ENCODE assay signal across 9 mouse cellular contexts in genomic region chrX:101131001-101131400, GRCm38 (mm10). TPM values are rescaled to one million over a fixed set of nuclear protein-coding genes. Genes with fewer than 3 reads are reported as not detected.
DNase-seq lines count a peak whose midpoint lies in the region; ATAC-seq lines count a peak whose summit lies in the region.
"Had no signal": no experiment of that assay in that cellular context is flagged by ENCODE, and none has a peak within 500 bp of the region (broad histone marks: within the 10 kb centered on the region; RNA-seq: fewer than 3 reads in every experiment).

No protein-coding gene starts in this region.

- no peaks in the 10 kb centered on the region for H3K4me1 ChIP-seq in heart, embryonic 10.5 days

- 21% methylated on average over 7 of the region's 7 CpGs for WGBS in heart, embryonic 10.5 days

- H3K9me3 ChIP-seq in heart, embryonic 10.5 days: no peaks in the 10 kb centered on the region
- H3K9me3 ChIP-seq: lung, embryonic 15.5 days had no signal

- H3K27me3 ChIP-seq in heart, embryonic 10.5 days (ENCODE audit: insufficient read depth, poor library complexity, severe bottlenecking): no peaks in the 10 kb centered on the region
- H3K27me3 ChIP-seq: lung, embryonic 15.5 days had no signal

- no peak overlapping the region for H3K27ac ChIP-seq in heart, embryonic 10.5 days
- H3K27ac ChIP-seq: lung, embryonic 15.5 days had no signal

- ATAC-seq in megakaryocyte, adult 5-6 weeks (ENCODE audit: poor library complexity, severe bottlenecking): peak; percentile 78

- no peaks in the 10 kb centered on the region for H3K36me3 ChIP-seq in heart, embryonic 10.5 days
- H3K36me3 ChIP-seq: lung, embryonic 15.5 days had no signal

- DNase-seq in adrenal gland, adult (ENCODE audit: inconsistent age in 2 of 2, low spot score in 1 of 2): peak; percentile 56 to 83
- no peak for DNase-seq in adrenal gland, adult 8-10 months
- peak; percentile 77 for DNase-seq in adipocyte (ENCODE audit: low spot score)
- DNase-seq in embryo, embryonic 11 days: peak; percentile 69
- peak; percentile 77 for DNase-seq in heart, embryonic 10.5 days (ENCODE audit: low spot score)
- DNase-seq in layer of hippocampus, postnatal 14 days (ENCODE audit: low spot score in 2 of 2): peak; percentile 50 to 70
- peak; percentile 56 to 80 for DNase-seq in spleen, postnatal 10 days (ENCODE audit: low spot score in 2 of 2)

- H3K4me3 ChIP-seq in heart, embryonic 10.5 days: no peak overlapping the region
- H3K4me3 ChIP-seq: lung, embryonic 15.5 days had no signal

RNA-seq across cellular contexts. Expression of gene Slc7a3, which starts 45.2 kb away (rescaled TPM):
- total RNA-seq in adrenal gland, adult 8-10 months (2022): 1 to 10 TPM in 2 of 4 experiments, under 1 TPM in 2; 0.42 to 1.5 (median 0.98) TPM
- polyA plus RNA-seq in heart, embryonic 10.5 days (2016; fragmentation: Nextera tagmentation; extraction: Ambion mirVana): 0.92 and 1.4 TPM in 2 replicates
- 1 to 10 TPM; 7.7 to 7.8 TPM for total RNA-seq in layer of hippocampus, postnatal 14 days (2021)
- not detected in 2 replicates for total RNA-seq in megakaryocyte, adult 5-6 weeks (2015)
- not detected in 2 replicates for total RNA-seq in megakaryocyte, adult 5-6 weeks (2017)
